Mouse (Mus musculus) cerebellum, adult (tissue): ENCODE measurements around the gene Mllt11.

Experiments used
- ATAC-seq: cut with Nextera tagmentation; 2 replicates; pipeline ENCODE4 v1.9.2; 2017; ENCODE audit warnings: mild to moderate bottlenecking, moderate library complexity, mixed read lengths; ENCODE audit not compliant: insufficient number of reproducible peaks, low FRiP score, low TSS enrichment

The Mllt11 gene

GRCm38 (mm10) chr3:95176500-95176899 is 55.5 kb downstream of the Mllt11 start:
- ATAC-seq, result no peak

- 0 out of 2 replicates have a peak, but pooled peaks have one; percentile 49 for ATAC-seq
These were observed 57.9 kb downstream of the Mllt11 start for GRCm38 (mm10) chr3:95174011-95174592.

- no peak for ATAC-seq
These were observed 58.6 kb downstream of the Mllt11 start for GRCm38 (mm10) chr3:95173256-95173949.

GRCm38 (mm10) chr3:95172526-95173255 is 59.3 kb downstream of the Mllt11 start:
- no peak for ATAC-seq

GRCm38 (mm10) chr3:95171105-95171504 is 60.9 kb downstream of the Mllt11 start:
- ATAC-seq, result no peak

- no peak for ATAC-seq
These were observed 62.0 kb downstream of the Mllt11 start for GRCm38 (mm10) chr3:95169996-95170395.
